Mouse (Mus musculus) heart, embryonic 13.5 days (tissue): ENCODE data around the gene Rad51b. TPM values are rescaled to one million over a fixed set of nuclear protein-coding genes. Genes with fewer than 3 reads are reported as not detected.

Experiments used
- ATAC-seq: fragments of 200-750 bp; cut with Nextera tagmentation; 2 replicates; pipeline ENCODE4 v1.8.0; 2017; ENCODE audit warnings: moderate TSS enrichment; ENCODE audit not compliant: insufficient number of reproducible peaks, low FRiP score, low TSS enrichment; ENCODE audit errors: extremely low read depth
- H3K27ac ChIP-seq: fragments of 300-500 bp; sonication (generic); replicated peaks from 2 replicates; pipeline ENCODE4 v1.5.1; 2015; ENCODE audit warnings: moderate library complexity, mild to moderate bottlenecking, inconsistent platforms
- H3K27me3 ChIP-seq: fragments of 300-500 bp; sonication (generic); replicated peaks from 2 replicates; pipeline ENCODE4 v1.6.1; 2015; ENCODE audit warnings: mild to moderate bottlenecking, inconsistent platforms
- H3K36me3 ChIP-seq: fragments of 300-500 bp; sonication (generic); 2 replicates; pipeline ENCODE4 v1.6.1; 2015; ENCODE audit warnings: mild to moderate bottlenecking, inconsistent platforms
- H3K4me1 ChIP-seq: fragments of 300-500 bp; sonication (generic); 2 replicates; pipeline ENCODE4 v1.6.1; 2015; ENCODE audit warnings: inconsistent platforms
- H3K4me2 ChIP-seq: fragments of 300-500 bp; sonication (generic); 2 replicates; pipeline ENCODE4 v1.6.1; 2015; ENCODE audit warnings: inconsistent platforms, mild to moderate bottlenecking, moderate library complexity
- H3K4me3 ChIP-seq: fragments of 300-500 bp; sonication (generic); 2 replicates; pipeline ENCODE4 v1.5.1; 2015; ENCODE audit warnings: moderate library complexity, mild to moderate bottlenecking, inconsistent platforms
- H3K9ac ChIP-seq: fragments of 300-500 bp; sonication (generic); 2 replicates; pipeline ENCODE4 v1.6.1; 2015; ENCODE audit warnings: inconsistent platforms, mild to moderate bottlenecking, moderate library complexity
- H3K9me3 ChIP-seq: fragments of 300-500 bp; sonication (generic); 2 replicates; pipeline ENCODE4 v1.6.1; 2016; ENCODE audit warnings: inconsistent platforms
- WGBS: fragments of 180-500 bp; shearing (Covaris S2); methylation state at CpG from one replicate; pipeline ENCODE4 v1.1.7; 2015; ENCODE audit warnings: mixed read lengths; 5-methylcytosine and 5-hydroxymethylcytosine counted together
- polyA plus RNA-seq: library from polyadenylated mRNA; unstranded; fragments of >200 nt; fragmentation: Nextera tagmentation; extraction: Ambion mirVana; gene quantifications from 2 replicates; pipeline ENCODE4 v1.2.1, GENCODE M21; 2015

Gene Rad51b
- polyA plus RNA-seq, 1 experiment from 2014 or later: 4.8 TPM

- WGBS: 61% methylated on average over 7 of the region's 7 CpGs
- Histone ChIP-seq H3K4me1 (peaks cover 65% of the 10 kb centered on the region), H3K4me2 (no peak overlapping the region), H3K9ac (no peak overlapping the region), H3K4me3 (no peak overlapping the region), H3K36me3 (no peaks in the 10 kb centered on the region), H3K27ac (0 out of 2 replicates have a peak overlapping the region, but pooled peaks have one; percentile 31), H3K27me3 (no peaks in the 10 kb centered on the region), H3K9me3 (no peaks in the 10 kb centered on the region)
- ATAC-seq: no peak
Measured at GRCm38 (mm10) chr12:79825922-79826321, 528.8 kb downstream of the Rad51b start.

- H3K27ac ChIP-seq: peak overlapping the region; percentile 82
- 24% methylated on average over 5 of the region's 5 CpGs for WGBS
- H3K4me1 ChIP-seq: peaks cover 54% of the 10 kb centered on the region
- H3K9ac ChIP-seq: peak overlapping the region; percentile 48; the same call in 1 of the 2 replicates
- no peak overlapping the region for H3K4me3 ChIP-seq
- H3K9me3 ChIP-seq: no peaks in the 10 kb centered on the region
- ATAC-seq: no peak
- H3K4me2 ChIP-seq: no peak overlapping the region
- H3K36me3 ChIP-seq: no peaks in the 10 kb centered on the region
- no peaks in the 10 kb centered on the region for H3K27me3 ChIP-seq
Measured at GRCm38 (mm10) chr12:79827233-79827692, 530.2 kb downstream of the Rad51b start.

GRCm38 (mm10) chr12:79827735-79828134, 530.7 kb downstream of the Rad51b start:
- H3K27me3 ChIP-seq: no peaks in the 10 kb centered on the region
- 21% methylated on average over 4 of the region's 4 CpGs for WGBS
- peak overlapping the region; percentile 82 for H3K27ac ChIP-seq
- peak overlapping the region; percentile 16; the same call in 1 of the 2 replicates for H3K9ac ChIP-seq
- H3K4me2 ChIP-seq: no peak overlapping the region
- peaks cover 49% of the 10 kb centered on the region for H3K4me1 ChIP-seq
- 0 out of 2 replicates have a peak, but pooled peaks have one; percentile 11 for ATAC-seq
- no peaks in the 10 kb centered on the region for H3K9me3 ChIP-seq
- H3K36me3 ChIP-seq: no peaks in the 10 kb centered on the region
- no peak overlapping the region for H3K4me3 ChIP-seq

GRCm38 (mm10) chr12:79830686-79831085, 533.6 kb downstream of the Rad51b start:
- peaks cover 60% of the 10 kb centered on the region for H3K4me1 ChIP-seq
- no peak for ATAC-seq
- 31% methylated on average over 1 of the region's 1 CpGs for WGBS
- no peak overlapping the region for H3K4me3 ChIP-seq
- H3K36me3 ChIP-seq: no peaks in the 10 kb centered on the region
- H3K4me2 ChIP-seq: no peak overlapping the region
- H3K27me3 ChIP-seq: no peaks in the 10 kb centered on the region
- H3K9me3 ChIP-seq: no peaks in the 10 kb centered on the region
- H3K27ac ChIP-seq: peak overlapping the region; percentile 64
- H3K9ac ChIP-seq: no peak overlapping the region

- ATAC-seq: no peak
- WGBS: 82% methylated on average over 6 of the region's 6 CpGs
Measured at GRCm38 (mm10) chr12:79832611-79833010, 535.5 kb downstream of the Rad51b start.

GRCm38 (mm10) chr12:79835521-79835920, 538.4 kb downstream of the Rad51b start:
- H3K9ac ChIP-seq: no peak overlapping the region
- no peaks in the 10 kb centered on the region for H3K36me3 ChIP-seq
- no peak for ATAC-seq
- 87% methylated on average over 8 of the region's 8 CpGs for WGBS
- H3K4me3 ChIP-seq: no peak overlapping the region
- peaks cover 51% of the 10 kb centered on the region for H3K4me1 ChIP-seq
- H3K9me3 ChIP-seq: no peaks in the 10 kb centered on the region
- no peaks in the 10 kb centered on the region for H3K27me3 ChIP-seq
- no peak overlapping the region for H3K27ac ChIP-seq
- no peak overlapping the region for H3K4me2 ChIP-seq

More at GRCm38 (mm10) chr12:79832611-79833010, 535.5 kb downstream of the Rad51b start:
- no peak overlapping the region for H3K9ac ChIP-seq
- peaks cover 47% of the 10 kb centered on the region for H3K4me1 ChIP-seq
- H3K27ac ChIP-seq: no peak overlapping the region
- H3K4me3 ChIP-seq: no peak overlapping the region
- H3K9me3 ChIP-seq: no peaks in the 10 kb centered on the region
- no peaks in the 10 kb centered on the region for H3K27me3 ChIP-seq
- no peak overlapping the region for H3K4me2 ChIP-seq
- no peaks in the 10 kb centered on the region for H3K36me3 ChIP-seq

- H3K36me3 ChIP-seq: no peaks in the 10 kb centered on the region
- 42% methylated on average over 6 of the region's 6 CpGs for WGBS
- H3K4me2 ChIP-seq: no peak overlapping the region; the same call in 1 of the 2 replicates
- no peak overlapping the region for H3K4me3 ChIP-seq
- H3K9me3 ChIP-seq: no peaks in the 10 kb centered on the region
- peaks cover 74% of the 10 kb centered on the region for H3K4me1 ChIP-seq
- H3K9ac ChIP-seq: peak overlapping the region; percentile 71
- ATAC-seq: peak; percentile 49; the same call in 1 of the 2 replicates
- H3K27ac ChIP-seq: peak overlapping the region; percentile 92
- H3K27me3 ChIP-seq: no peaks in the 10 kb centered on the region
Measured at GRCm38 (mm10) chr12:79838181-79838961, 541.3 kb downstream of the Rad51b start.

- WGBS: 69% methylated on average over 12 of the region's 12 CpGs
- no peak overlapping the region for H3K4me3 ChIP-seq
- no peaks in the 10 kb centered on the region for H3K27me3 ChIP-seq
- no peaks in the 10 kb centered on the region for H3K9me3 ChIP-seq
- no peak overlapping the region for H3K4me2 ChIP-seq
- no peaks in the 10 kb centered on the region for H3K36me3 ChIP-seq
- H3K4me1 ChIP-seq: peaks cover 75% of the 10 kb centered on the region
- peak overlapping the region; percentile 92 for H3K27ac ChIP-seq
- no peak for ATAC-seq
- peak overlapping the region; percentile 71 for H3K9ac ChIP-seq
Measured at GRCm38 (mm10) chr12:79839096-79839941, 542.2 kb downstream of the Rad51b start.

- Histone ChIP-seq H3K4me3 (no peak overlapping the region), H3K9me3 (no peaks in the 10 kb centered on the region), H3K27ac (peak overlapping the region; percentile 92), H3K4me2 (no peak overlapping the region), H3K27me3 (no peaks in the 10 kb centered on the region), H3K36me3 (no peaks in the 10 kb centered on the region), H3K4me1 (peaks cover 81% of the 10 kb centered on the region), H3K9ac (peak overlapping the region; percentile 71; the same call in 1 of the 2 replicates)
- no peak for ATAC-seq
- WGBS: 39% methylated on average over 5 of the region's 5 CpGs
Measured at GRCm38 (mm10) chr12:79840465-79840864, 543.4 kb downstream of the Rad51b start.

- peak overlapping the region; percentile 92 for H3K27ac ChIP-seq
- no peaks in the 10 kb centered on the region for H3K9me3 ChIP-seq
- no peaks in the 10 kb centered on the region for H3K27me3 ChIP-seq
- no peaks in the 10 kb centered on the region for H3K36me3 ChIP-seq
- no peak for ATAC-seq
- H3K4me3 ChIP-seq: no peak overlapping the region
- H3K4me2 ChIP-seq: no peak overlapping the region
- H3K9ac ChIP-seq: no peak overlapping the region
- H3K4me1 ChIP-seq: peaks cover 81% of the 10 kb centered on the region
- 76% methylated on average over 3 of the region's 3 CpGs for WGBS
Measured at GRCm38 (mm10) chr12:79841248-79841647, 544.2 kb downstream of the Rad51b start.

GRCm38 (mm10) chr12:79842319-79842718, 545.2 kb downstream of the Rad51b start:
- no peak for ATAC-seq
- WGBS: 19% methylated on average over 7 of the region's 7 CpGs
- peak overlapping the region; percentile 50; the same call in 1 of the 2 replicates for H3K9ac ChIP-seq

More at GRCm38 (mm10) chr12:79842319-79842718, 545.2 kb downstream of the Rad51b start:
- H3K4me1 ChIP-seq: peaks cover 88% of the 10 kb centered on the region
- no peaks in the 10 kb centered on the region for H3K36me3 ChIP-seq
- H3K4me2 ChIP-seq: no peak overlapping the region
- H3K27me3 ChIP-seq: no peaks in the 10 kb centered on the region
- H3K4me3 ChIP-seq: no peak overlapping the region
- no peaks in the 10 kb centered on the region for H3K9me3 ChIP-seq
- H3K27ac ChIP-seq: peak overlapping the region; percentile 87
